10 mouse cellular contexts compared by ENCODE assay signal in the genomic region with DNA sequence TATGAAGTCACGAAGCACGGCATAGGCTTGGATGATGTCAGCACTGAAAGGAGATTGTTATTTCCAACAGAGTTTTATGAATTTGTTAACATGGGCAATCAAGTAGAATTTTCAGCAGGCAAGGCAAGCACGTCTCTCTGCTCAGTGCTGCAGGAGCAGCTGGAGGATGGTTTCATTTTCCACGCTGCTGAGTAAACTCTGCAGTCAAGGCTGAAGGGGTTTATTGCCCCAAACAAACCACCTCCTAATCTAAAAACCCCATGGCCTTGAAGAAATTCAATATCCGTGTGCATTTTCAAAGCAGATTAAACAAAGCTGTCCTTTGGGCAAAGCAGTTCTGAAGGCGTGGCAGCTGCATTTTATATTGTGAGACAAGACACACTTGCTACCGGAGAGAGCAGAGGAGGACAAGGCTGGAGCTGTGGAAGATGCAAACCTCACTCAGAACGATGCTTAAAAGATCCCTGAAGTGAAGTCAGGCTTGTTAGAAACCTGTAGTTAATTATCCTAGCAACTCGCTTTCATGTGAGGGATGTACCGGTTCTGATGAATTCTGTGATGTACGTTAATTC.
DNase-seq lines count a peak whose midpoint lies in the region; ATAC-seq and TF ChIP-seq lines count a peak whose summit lies in the region.
"Had no signal": no experiment of that assay in that cellular context is flagged by ENCODE, and none has a peak within 500 bp of the region (broad histone marks: within the 10 kb centered on the region; RNA-seq: fewer than 3 reads in every experiment).

No protein-coding gene starts in this region.

- intact Hi-C loops in heart, postnatal 25 days (cut with DNase I), result no loop called here
- intact Hi-C loops in heart, adult 2 months (cut with DNase I), result no loop called here

- no peaks in the 10 kb centered on the region for H3K36me3 ChIP-seq in heart, embryonic 16.5 days (ENCODE audit: control insufficient read depth, insufficient read depth)
- H3K36me3 ChIP-seq in embryonic facial prominence, embryonic 12.5 days, result no peaks in the 10 kb centered on the region
- H3K36me3 ChIP-seq in midbrain, embryonic 13.5 days, result peaks cover 46% of the 10 kb centered on the region
- H3K36me3 ChIP-seq in heart, adult 2 months (ENCODE audit: control insufficient read depth, insufficient read depth, low read length), result no peaks in the 10 kb centered on the region
- H3K36me3 ChIP-seq: forebrain, embryonic 10.5 days; liver, embryonic 13.5 days had no signal

- no peak overlapping the region for H3K27ac ChIP-seq in heart, embryonic 16.5 days (ENCODE audit: low read length)
- no peak overlapping the region for H3K27ac ChIP-seq in embryonic facial prominence, embryonic 12.5 days
- H3K27ac ChIP-seq in midbrain, embryonic 13.5 days, result peak overlapping the region; percentile 73
- H3K27ac ChIP-seq in heart, adult 2 months, result no peak overlapping the region
- H3K27ac ChIP-seq: forebrain, embryonic 10.5 days; liver, embryonic 13.5 days had no signal

- H3K9me3 ChIP-seq in heart, embryonic 16.5 days (replicated peaks; ENCODE audit: control insufficient read depth, low read length), result no peaks in the 10 kb centered on the region
- H3K9me3 ChIP-seq in embryonic facial prominence, embryonic 12.5 days, result no peaks in the 10 kb centered on the region
- no peaks in the 10 kb centered on the region for H3K9me3 ChIP-seq in midbrain, embryonic 13.5 days
- H3K9me3 ChIP-seq: forebrain, embryonic 10.5 days; liver, embryonic 13.5 days had no signal

- no peak for DNase-seq in heart, postnatal 25 days (ENCODE audit: low spot score)
- peak; percentile 12 for DNase-seq in Muller cell, postnatal 12 days (ENCODE audit: inconsistent ontology term)
- DNase-seq in T-cell, adult 2 months (ENCODE audit: low spot score), result no peak
- DNase-seq in urinary bladder, adult 2 months (ENCODE audit: low spot score), result no peak
- DNase-seq in heart, adult 2 months, result no peak
- DNase-seq: liver, embryonic 13.5 days had no signal

- peak overlapping the region; percentile 16 for H3K4me3 ChIP-seq in heart, embryonic 16.5 days (ENCODE audit: low read length)
- H3K4me3 ChIP-seq in embryonic facial prominence, embryonic 12.5 days, result no peak overlapping the region
- no peak overlapping the region for H3K4me3 ChIP-seq in midbrain, embryonic 13.5 days (replicated peaks)
- no peak overlapping the region for H3K4me3 ChIP-seq in heart, adult 2 months
- H3K4me3 ChIP-seq: forebrain, embryonic 10.5 days; liver, embryonic 13.5 days had no signal

- ATAC-seq in heart, embryonic 16.5 days (replicated peaks; ENCODE audit: extremely low read depth, insufficient read depth, low FRiP score), result no peak
- ATAC-seq in embryonic facial prominence, embryonic 12.5 days (ENCODE audit: insufficient number of reproducible peaks, insufficient read depth, low FRiP score, low TSS enrichment), result peak; percentile 75
- peak; percentile 74; the same call in 1 of the 2 replicates for ATAC-seq in midbrain, embryonic 13.5 days

- no peaks in the 10 kb centered on the region for H3K79me2 ChIP-seq in heart, adult 2 months (replicated peaks; ENCODE audit: control insufficient read depth, insufficient read depth, low read length)

- peak overlapping the region; percentile 45 for H3K4me2 ChIP-seq in heart, embryonic 16.5 days (ENCODE audit: low read depth, low read length)
- peak overlapping the region; percentile 31 for H3K4me2 ChIP-seq in embryonic facial prominence, embryonic 12.5 days (replicated peaks)
- H3K4me2 ChIP-seq in midbrain, embryonic 13.5 days (replicated peaks), result peak overlapping the region; percentile 32; the same call in 1 of the 2 replicates
- H3K4me2 ChIP-seq: liver, embryonic 13.5 days had no signal

- H3K4me1 ChIP-seq in heart, embryonic 16.5 days (ENCODE audit: control insufficient read depth, insufficient read depth, low read length), result no peaks in the 10 kb centered on the region
- H3K4me1 ChIP-seq in embryonic facial prominence, embryonic 12.5 days, result no peaks in the 10 kb centered on the region
- peaks cover 7% of the 10 kb centered on the region; the same call in 1 of the 2 replicates for H3K4me1 ChIP-seq in midbrain, embryonic 13.5 days (replicated peaks)
- H3K4me1 ChIP-seq in heart, adult 2 months (ENCODE audit: control insufficient read depth, insufficient read depth, low read length), result no peaks in the 10 kb centered on the region
- H3K4me1 ChIP-seq: liver, embryonic 13.5 days had no signal

- no peak for TF ChIP-seq CTCF in heart, adult 2 months (IDR thresholded peaks at IDR 0.05)

- 62% methylated on average over 11 of the region's 11 CpGs for WGBS in heart, embryonic 16.5 days
- WGBS in embryonic facial prominence, embryonic 12.5 days, result 37% methylated on average over 11 of the region's 11 CpGs
- WGBS in midbrain, embryonic 13.5 days, result 50% methylated on average over 11 of the region's 11 CpGs
- 57% methylated on average over 11 of the region's 11 CpGs for WGBS in heart, adult 2 months

- no peak for TF ChIP-seq EP300 in heart, adult 2 months (IDR thresholded peaks at IDR 0.05; ENCODE audit: insufficient read depth, low read depth, low read length)

- TF ChIP-seq POLR2A in heart, adult 2 months (IDR thresholded peaks at IDR 0.05; ENCODE audit: insufficient read depth, low read depth, low read length), result no peak

- no peaks in the 10 kb centered on the region for H3K27me3 ChIP-seq in heart, embryonic 16.5 days (ENCODE audit: control insufficient read depth, insufficient read depth, low read length)
- no peaks in the 10 kb centered on the region for H3K27me3 ChIP-seq in embryonic facial prominence, embryonic 12.5 days
- no peaks in the 10 kb centered on the region for H3K27me3 ChIP-seq in midbrain, embryonic 13.5 days
- H3K27me3 ChIP-seq in heart, adult 2 months (ENCODE audit: control insufficient read depth, insufficient read depth, low read length), result no peaks in the 10 kb centered on the region
- H3K27me3 ChIP-seq: liver, embryonic 13.5 days had no signal

- H3K9ac ChIP-seq in heart, embryonic 16.5 days (ENCODE audit: low read length), result 0 out of 2 replicates have a peak overlapping the region, but pooled peaks have one; percentile 3
- no peak overlapping the region for H3K9ac ChIP-seq in embryonic facial prominence, embryonic 12.5 days
- H3K9ac ChIP-seq in midbrain, embryonic 13.5 days (replicated peaks), result no peak overlapping the region
- H3K9ac ChIP-seq in heart, adult 2 months (ENCODE audit: low read depth, low read length), result no peak overlapping the region
- H3K9ac ChIP-seq: liver, embryonic 13.5 days had no signal
